ENCODE assay signal across 8 mouse cellular contexts in the genomic region with DNA sequence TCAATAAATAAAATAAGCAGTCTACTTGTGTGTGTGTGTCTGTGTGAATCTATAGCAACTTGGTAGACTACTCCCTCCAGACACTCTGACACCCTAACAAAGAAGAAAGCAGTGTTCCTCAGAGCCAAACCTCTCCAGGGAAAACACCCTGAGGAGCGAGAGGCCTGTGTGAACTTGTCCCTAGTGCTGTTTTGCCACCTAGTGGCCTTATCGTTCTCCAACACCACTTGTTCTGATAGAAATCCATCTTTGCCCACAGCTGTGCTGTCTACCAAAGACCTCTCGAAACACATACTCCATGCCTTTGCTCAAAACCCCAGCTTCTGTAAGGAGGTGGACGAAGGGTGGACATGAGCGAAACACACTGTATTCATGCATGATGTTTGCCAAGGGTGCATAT. TPM values are rescaled to one million over a fixed set of nuclear protein-coding genes. Genes with fewer than 3 reads are reported as not detected.
DNase-seq lines count a peak whose midpoint lies in the region; ATAC-seq and TF ChIP-seq lines count a peak whose summit lies in the region.

No protein-coding gene starts in this region.

- H3K27me3 ChIP-seq in forebrain, embryonic 10.5 days (ENCODE audit: poor library complexity, severe bottlenecking): no peaks in the 10 kb centered on the region
- no peaks in the 10 kb centered on the region for H3K27me3 ChIP-seq in heart, postnatal 0 days (ENCODE audit: control insufficient read depth, insufficient read depth, low read length)
- H3K27me3 ChIP-seq in liver, postnatal 0 days (ENCODE audit: insufficient read depth, low read length): no peaks in the 10 kb centered on the region
- H3K27me3 ChIP-seq in neural tube, embryonic 13.5 days: no peaks in the 10 kb centered on the region

- TF ChIP-seq CTCF in heart, postnatal 0 days (IDR thresholded peaks at IDR 0.05; ENCODE audit: low read depth): peak; percentile 94
- TF ChIP-seq CTCF in liver, postnatal 0 days (IDR thresholded peaks at IDR 0.05; ENCODE audit: low read depth): peak; percentile 81

- H3K4me2 ChIP-seq in heart, postnatal 0 days (ENCODE audit: low read depth, low read length): no peak overlapping the region
- no peak overlapping the region for H3K4me2 ChIP-seq in liver, postnatal 0 days (ENCODE audit: low read depth, low read length)
- no peak overlapping the region for H3K4me2 ChIP-seq in neural tube, embryonic 13.5 days

- H3K27ac ChIP-seq in forebrain, embryonic 10.5 days: no peak overlapping the region
- no peak overlapping the region for H3K27ac ChIP-seq in heart, postnatal 0 days (ENCODE audit: low read depth)
- no peak overlapping the region for H3K27ac ChIP-seq in liver, postnatal 0 days (ENCODE audit: low read depth)
- H3K27ac ChIP-seq in neural tube, embryonic 13.5 days (replicated peaks): no peak overlapping the region

- peaks cover 5% of the 10 kb centered on the region; the same call in 1 of the 2 replicates for H3K9me3 ChIP-seq in forebrain, embryonic 10.5 days
- peaks cover 5% of the 10 kb centered on the region; the same call in 1 of the 2 replicates for H3K9me3 ChIP-seq in heart, postnatal 0 days (replicated peaks; ENCODE audit: control insufficient read depth, low read length)
- H3K9me3 ChIP-seq in liver, postnatal 0 days (ENCODE audit: low read length): no peaks in the 10 kb centered on the region
- H3K9me3 ChIP-seq in neural tube, embryonic 13.5 days: no peaks in the 10 kb centered on the region

- peak; percentile 59 to 73 for DNase-seq in adrenal gland, postnatal 36 days
- peak; percentile 33 for DNase-seq in forebrain, embryonic 10.5 days (ENCODE audit: extremely low spot score, low spot score)
- DNase-seq in heart, postnatal 0 days (ENCODE audit: low spot score): peak; percentile 82
- peak; percentile 80 for DNase-seq in kidney, postnatal 10 days
- peak; percentile 48 for DNase-seq in liver, postnatal 0 days
- DNase-seq in yolk sac, embryonic 10.5 days (ENCODE audit: low spot score): peak; percentile 56

- WGBS in forebrain, embryonic 10.5 days: 38% methylated on average over 5 of the region's 5 CpGs
- WGBS in heart, postnatal 0 days: 24% methylated on average over 5 of the region's 5 CpGs
- 36% methylated on average over 5 of the region's 5 CpGs for WGBS in liver, postnatal 0 days (ENCODE audit: insufficient replicate concordance)
- 41% methylated on average over 5 of the region's 5 CpGs for WGBS in neural tube, embryonic 13.5 days

- no peaks in the 10 kb centered on the region for H3K36me3 ChIP-seq in forebrain, embryonic 10.5 days (replicated peaks)
- H3K36me3 ChIP-seq in heart, postnatal 0 days (replicated peaks; ENCODE audit: control insufficient read depth, insufficient read depth, low read length): no peaks in the 10 kb centered on the region
- H3K36me3 ChIP-seq in liver, postnatal 0 days (replicated peaks; ENCODE audit: insufficient read depth, low read length): no peaks in the 10 kb centered on the region
- no peaks in the 10 kb centered on the region for H3K36me3 ChIP-seq in neural tube, embryonic 13.5 days

- peaks cover 6% of the 10 kb centered on the region; the same call in 1 of the 2 replicates for H3K4me1 ChIP-seq in forebrain, embryonic 10.5 days
- H3K4me1 ChIP-seq in heart, postnatal 0 days (ENCODE audit: control insufficient read depth, insufficient read depth): peaks cover 5% of the 10 kb centered on the region; the same call in 1 of the 2 replicates
- H3K4me1 ChIP-seq in liver, postnatal 0 days (ENCODE audit: insufficient read depth): peaks cover 14% of the 10 kb centered on the region
- 0 out of 2 replicates have a peak, but pooled peaks cover 8% of the 10 kb centered on the region for H3K4me1 ChIP-seq in neural tube, embryonic 13.5 days (replicated peaks)

- TF ChIP-seq EP300 in heart, postnatal 0 days (IDR thresholded peaks at IDR 0.05; ENCODE audit: low read depth): no peak
- no peak for TF ChIP-seq EP300 in liver, postnatal 0 days (IDR thresholded peaks at IDR 0.05; ENCODE audit: low read depth)

- peak; percentile 77 for ATAC-seq in CD4-positive, CD25-positive, alpha-beta regulatory T cell, adult 4 months
- ATAC-seq in heart, postnatal 0 days (ENCODE audit: insufficient read depth, low read depth): peak; percentile 81
- ATAC-seq in liver, postnatal 0 days: peak; percentile 72
- ATAC-seq in neural tube, embryonic 13.5 days (ENCODE audit: low read depth): peak; percentile 75

- no peak overlapping the region for H3K4me3 ChIP-seq in forebrain, embryonic 10.5 days
- H3K4me3 ChIP-seq in heart, postnatal 0 days (ENCODE audit: low read depth, low read length): no peak overlapping the region
- no peak overlapping the region for H3K4me3 ChIP-seq in liver, postnatal 0 days (ENCODE audit: low read depth, low read length)
- H3K4me3 ChIP-seq in neural tube, embryonic 13.5 days: no peak overlapping the region

- no peak overlapping the region for H3K9ac ChIP-seq in heart, postnatal 0 days (replicated peaks; ENCODE audit: low read depth, low read length)
- no peak overlapping the region for H3K9ac ChIP-seq in liver, postnatal 0 days (replicated peaks)
- no peak overlapping the region for H3K9ac ChIP-seq in neural tube, embryonic 13.5 days

RNA-seq across cellular contexts. Expression of a gene that starts 8.3 kb away (rescaled TPM):
- polyA plus RNA-seq in CD4-positive, CD25-positive, alpha-beta regulatory T cell, adult 4 months (2017; shearing (Covaris generic)): not detected
- not detected for total RNA-seq in adrenal gland, postnatal 36 days (2021)
- polyA plus RNA-seq in forebrain, embryonic 10.5 days (2016; fragmentation: Nextera tagmentation; extraction: Ambion mirVana): not detected in 2 replicates
- total RNA-seq in heart, postnatal 0 days (2014; rRNA removed; ENCODE audit: low replicate concordance): not detected in 2 replicates
- not detected in 2 replicates for polyA plus RNA-seq in heart, postnatal 0 days (2015; fragmentation: Nextera tagmentation; extraction: Ambion mirVana)
- not detected in 2 replicates for polyA plus RNA-seq in liver, postnatal 0 days (2015; fragmentation: Nextera tagmentation; extraction: Ambion mirVana)
- polyA plus RNA-seq in neural tube, embryonic 13.5 days (2015; fragmentation: Nextera tagmentation; extraction: Ambion mirVana): not detected in 2 replicates

RNA-seq across cellular contexts. Expression of a gene that starts 12.6 kb away (rescaled TPM):
- not detected for polyA plus RNA-seq in CD4-positive, CD25-positive, alpha-beta regulatory T cell, adult 4 months (2017; shearing (Covaris generic))
- not detected for total RNA-seq in adrenal gland, postnatal 36 days (2021)
- polyA plus RNA-seq in forebrain, embryonic 10.5 days (2016; fragmentation: Nextera tagmentation; extraction: Ambion mirVana): not detected in 2 replicates
- total RNA-seq in heart, postnatal 0 days (2014; rRNA removed; ENCODE audit: low replicate concordance): not detected in 2 replicates
- not detected in 2 replicates for polyA plus RNA-seq in heart, postnatal 0 days (2015; fragmentation: Nextera tagmentation; extraction: Ambion mirVana)
- not detected in 2 replicates for polyA plus RNA-seq in liver, postnatal 0 days (2015; fragmentation: Nextera tagmentation; extraction: Ambion mirVana)
- not detected in 2 replicates for polyA plus RNA-seq in neural tube, embryonic 13.5 days (2015; fragmentation: Nextera tagmentation; extraction: Ambion mirVana)

RNA-seq across cellular contexts. Expression of a gene that starts 16.9 kb away (rescaled TPM):
- polyA plus RNA-seq in CD4-positive, CD25-positive, alpha-beta regulatory T cell, adult 4 months (2017; shearing (Covaris generic)): 10 to 100 TPM; 25.0 to 38.1 TPM
- 100 to 1,000 TPM; 233 to 255 TPM for total RNA-seq in adrenal gland, postnatal 36 days (2021)
- polyA plus RNA-seq in forebrain, embryonic 10.5 days (2016; fragmentation: Nextera tagmentation; extraction: Ambion mirVana): 9.0 and 9.1 TPM in 2 replicates
- 785 and 1,158 TPM in 2 replicates for total RNA-seq in heart, postnatal 0 days (2014; rRNA removed; ENCODE audit: low replicate concordance)
- polyA plus RNA-seq in heart, postnatal 0 days (2015; fragmentation: Nextera tagmentation; extraction: Ambion mirVana): 581 and 591 TPM in 2 replicates
- 346 and 352 TPM in 2 replicates for polyA plus RNA-seq in liver, postnatal 0 days (2015; fragmentation: Nextera tagmentation; extraction: Ambion mirVana)
- 151 and 159 TPM in 2 replicates for polyA plus RNA-seq in neural tube, embryonic 13.5 days (2015; fragmentation: Nextera tagmentation; extraction: Ambion mirVana)

RNA-seq across cellular contexts. Expression of a gene that starts 38.1 kb away (rescaled TPM):
- under 1 TPM; 0.39 to 0.71 TPM for polyA plus RNA-seq in CD4-positive, CD25-positive, alpha-beta regulatory T cell, adult 4 months (2017; shearing (Covaris generic))
- under 1 TPM; 0.33 to 0.99 TPM for total RNA-seq in adrenal gland, postnatal 36 days (2021)
- polyA plus RNA-seq in forebrain, embryonic 10.5 days (2016; fragmentation: Nextera tagmentation; extraction: Ambion mirVana): 0.50 and 0.77 TPM in 2 replicates
- not detected in 2 replicates for total RNA-seq in heart, postnatal 0 days (2014; rRNA removed; ENCODE audit: low replicate concordance)
- 0.15 and 0.26 TPM in 2 replicates for polyA plus RNA-seq in heart, postnatal 0 days (2015; fragmentation: Nextera tagmentation; extraction: Ambion mirVana)
- 0.06 and 0.07 TPM in 2 replicates for polyA plus RNA-seq in liver, postnatal 0 days (2015; fragmentation: Nextera tagmentation; extraction: Ambion mirVana)
- polyA plus RNA-seq in neural tube, embryonic 13.5 days (2015; fragmentation: Nextera tagmentation; extraction: Ambion mirVana): 1.3 and 1.5 TPM in 2 replicates

RNA-seq across cellular contexts. Expression of a gene that starts 46.2 kb away (rescaled TPM):
- 10 to 100 TPM; 55.1 to 85.6 TPM for polyA plus RNA-seq in CD4-positive, CD25-positive, alpha-beta regulatory T cell, adult 4 months (2017; shearing (Covaris generic))
- total RNA-seq in adrenal gland, postnatal 36 days (2021): 10 to 100 TPM; 22.1 to 39.7 TPM
- 43.3 and 59.9 TPM in 2 replicates for polyA plus RNA-seq in forebrain, embryonic 10.5 days (2016; fragmentation: Nextera tagmentation; extraction: Ambion mirVana)
- 21.6 and 57.0 TPM in 2 replicates for total RNA-seq in heart, postnatal 0 days (2014; rRNA removed; ENCODE audit: low replicate concordance)
- 27.2 and 37.7 TPM in 2 replicates for polyA plus RNA-seq in heart, postnatal 0 days (2015; fragmentation: Nextera tagmentation; extraction: Ambion mirVana)
- 9.4 and 10.8 TPM in 2 replicates for polyA plus RNA-seq in liver, postnatal 0 days (2015; fragmentation: Nextera tagmentation; extraction: Ambion mirVana)
- polyA plus RNA-seq in neural tube, embryonic 13.5 days (2015; fragmentation: Nextera tagmentation; extraction: Ambion mirVana): 69.9 and 78.4 TPM in 2 replicates
